Mouse (Mus musculus) midbrain, embryonic 10.5 days (tissue): ENCODE results near the gene Slc4a1ap. TPM values are rescaled to one million over a fixed set of nuclear protein-coding genes. Genes with fewer than 3 reads are reported as not detected.
"Not testable (repeated sequence)": the region's sequence is repeated elsewhere in the genome, so short reads cannot be mapped to it uniquely, and the experiment has no call there.

Source experiments
- DNase-seq: peaks from one replicate; pipeline ENCODE4 v3.0.0-alpha.2; 2017; ENCODE audit warnings: low spot score
- H3K27ac ChIP-seq: fragments of 300-500 bp; sonication (generic); replicated peaks from 2 replicates; pipeline ENCODE4 v1.5.1; 2016; ENCODE audit warnings: mild to moderate bottlenecking
- H3K27me3 ChIP-seq: fragments of 300-500 bp; sonication (generic); 2 replicates; pipeline ENCODE4 v1.6.1; 2016; ENCODE audit warnings: low read depth, mild to moderate bottlenecking; ENCODE audit not compliant: poor library complexity, severe bottlenecking
- H3K36me3 ChIP-seq: fragments of 300-500 bp; sonication (generic); 2 replicates; pipeline ENCODE4 v1.6.1; 2016; ENCODE audit warnings: mild to moderate bottlenecking, moderate library complexity
- H3K4me1 ChIP-seq: fragments of 300-500 bp; sonication (generic); 2 replicates; pipeline ENCODE4 v1.6.1; 2016
- H3K4me3 ChIP-seq: fragments of 300-500 bp; sonication (generic); 2 replicates; pipeline ENCODE4 v1.5.1; 2016; ENCODE audit warnings: mild to moderate bottlenecking, moderate library complexity
- H3K9me3 ChIP-seq: fragments of 300-500 bp; sonication (generic); replicated peaks from 2 replicates; pipeline ENCODE4 v1.6.1; 2016; ENCODE audit warnings: mild to moderate bottlenecking
- WGBS: fragments of 180-500 bp; shearing (Covaris S2); methylation state at CpG from one replicate; pipeline ENCODE4 v1.1.7; 2016; 5-methylcytosine and 5-hydroxymethylcytosine counted together
- polyA plus RNA-seq: library from polyadenylated mRNA; unstranded; fragments of >200 nt; fragmentation: Nextera tagmentation; extraction: Ambion mirVana; gene quantifications from 2 replicates; pipeline ENCODE4 v1.2.1, GENCODE M21; 2016

The Slc4a1ap gene
- polyA plus RNA-seq, 1 experiment from 2014 or later, result 32.4 TPM

GRCm38 (mm10) chr5:31576539-31576975, 49.8 kb downstream of the Slc4a1ap start:
- 88% methylated on average over 7 of the region's 7 CpGs for WGBS

GRCm38 (mm10) chr5:31581263-31581662, 54.5 kb downstream of the Slc4a1ap start:
- no peak for DNase-seq

More at GRCm38 (mm10) chr5:31576539-31576975, 49.8 kb downstream of the Slc4a1ap start:
- Histone ChIP-seq H3K36me3 (no peaks in the 10 kb centered on the region), H3K4me1 (peaks cover 2% of the 10 kb centered on the region; the same call in 1 of the 2 replicates), H3K27ac (no peak overlapping the region), H3K4me3 (no peak overlapping the region), H3K27me3 (no peaks in the 10 kb centered on the region), H3K9me3 (no peaks in the 10 kb centered on the region)
- DNase-seq, result no peak

GRCm38 (mm10) chr5:31581932-31582331, 55.1 kb downstream of the Slc4a1ap start:
- no peaks in the 10 kb centered on the region for H3K27me3 ChIP-seq
- no peak overlapping the region for H3K4me3 ChIP-seq
- 90% methylated on average over 3 of the region's 3 CpGs for WGBS
- no peak for DNase-seq
- peaks cover 6% of the 10 kb centered on the region for H3K4me1 ChIP-seq
- H3K36me3 ChIP-seq, result no peaks in the 10 kb centered on the region
- H3K9me3 ChIP-seq, result no peaks in the 10 kb centered on the region
- H3K27ac ChIP-seq, result no peak overlapping the region

More at GRCm38 (mm10) chr5:31581263-31581662, 54.5 kb downstream of the Slc4a1ap start:
- Histone ChIP-seq H3K27me3 (no peaks in the 10 kb centered on the region), H3K4me1 (no peaks in the 10 kb centered on the region), H3K4me3 (no peak overlapping the region), H3K27ac (no peak overlapping the region), H3K36me3 (no peaks in the 10 kb centered on the region), H3K9me3 (no peaks in the 10 kb centered on the region)
- whole genome bisulfite sequencing, result 86% methylated on average over 6 of the region's 6 CpGs

DNA sequence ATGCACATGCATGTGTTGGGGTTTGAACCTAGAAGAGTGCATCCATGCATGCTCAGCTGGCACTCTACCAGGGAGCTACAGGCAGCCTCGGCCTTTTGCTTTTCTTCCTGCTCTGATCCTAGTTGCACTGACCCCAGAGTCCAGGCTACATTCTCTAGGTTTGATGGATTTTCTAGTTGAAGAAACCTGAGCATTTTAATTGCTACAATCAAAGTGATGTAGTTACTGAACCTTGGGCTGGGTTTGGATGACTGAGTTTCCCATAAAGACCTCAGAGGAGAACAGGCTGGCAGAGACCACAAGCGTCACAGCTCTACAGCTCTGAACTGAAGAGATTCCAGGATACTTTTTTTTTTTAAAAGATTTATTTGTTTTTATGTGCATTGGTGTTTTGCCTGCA, 56.5 kb downstream of the Slc4a1ap start:
- Histone ChIP-seq H3K27ac (no peak overlapping the region), H3K4me3 (no peak overlapping the region), H3K4me1 (peaks cover 9% of the 10 kb centered on the region), H3K9me3 (no peaks in the 10 kb centered on the region), H3K36me3 (no peaks in the 10 kb centered on the region), H3K27me3 (no peaks in the 10 kb centered on the region)
- DNase-seq, result no peak
- WGBS, result 81% methylated on average over 2 of the region's 2 CpGs

- no peaks in the 10 kb centered on the region for H3K36me3 ChIP-seq
- no peaks in the 10 kb centered on the region for H3K27me3 ChIP-seq
- H3K4me1 ChIP-seq, result peaks cover 9% of the 10 kb centered on the region
- DNase-seq, result no peak
- no peak overlapping the region for H3K4me3 ChIP-seq
- 89% methylated on average over 4 of the region's 4 CpGs for WGBS
- no peak overlapping the region for H3K27ac ChIP-seq
- 0 out of 2 replicates have a peak, but pooled peaks cover 6% of the 10 kb centered on the region for H3K9me3 ChIP-seq
These were observed 58.7 kb downstream of the Slc4a1ap start for GRCm38 (mm10) chr5:31585526-31585925.

GRCm38 (mm10) chr5:31588016-31588415, 61.2 kb downstream of the Slc4a1ap start:
- no peaks in the 10 kb centered on the region for H3K36me3 ChIP-seq
- no peak overlapping the region for H3K27ac ChIP-seq
- H3K4me3 ChIP-seq, result no peak overlapping the region
- 66% methylated on average over 2 of the region's 2 CpGs for WGBS
- peaks cover 9% of the 10 kb centered on the region for H3K4me1 ChIP-seq
- no peaks in the 10 kb centered on the region for H3K27me3 ChIP-seq
- no peak for DNase-seq
- H3K9me3 ChIP-seq, result 0 out of 2 replicates have a peak, but pooled peaks cover 6% of the 10 kb centered on the region

DNA sequence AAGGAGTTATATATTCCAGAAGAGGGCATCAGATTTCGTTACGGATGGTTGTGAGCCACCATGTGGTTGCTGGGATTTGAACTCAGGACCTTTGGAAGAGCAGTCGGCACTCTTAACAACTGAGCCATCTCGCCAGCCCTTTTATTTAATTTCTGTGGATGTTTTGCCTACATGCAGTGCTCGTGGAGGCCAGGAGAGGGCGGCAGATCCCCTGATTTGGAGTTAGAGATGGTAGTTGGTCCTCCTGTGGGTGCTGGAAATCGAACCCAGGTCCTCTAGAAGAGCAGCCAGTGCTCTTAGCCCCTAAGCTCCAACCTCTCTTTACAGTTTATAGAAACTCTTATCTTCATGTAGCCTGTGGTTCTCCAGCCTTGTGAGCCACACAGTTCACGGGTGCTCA, 61.9 kb downstream of the Slc4a1ap start:
- not testable (repeated sequence) for H3K27ac ChIP-seq, H3K36me3 ChIP-seq, H3K4me3 ChIP-seq, DNase-seq, H3K27me3 ChIP-seq, H3K4me1 ChIP-seq, H3K9me3 ChIP-seq
- WGBS, result 85% methylated on average over 8 of the region's 8 CpGs

DNA sequence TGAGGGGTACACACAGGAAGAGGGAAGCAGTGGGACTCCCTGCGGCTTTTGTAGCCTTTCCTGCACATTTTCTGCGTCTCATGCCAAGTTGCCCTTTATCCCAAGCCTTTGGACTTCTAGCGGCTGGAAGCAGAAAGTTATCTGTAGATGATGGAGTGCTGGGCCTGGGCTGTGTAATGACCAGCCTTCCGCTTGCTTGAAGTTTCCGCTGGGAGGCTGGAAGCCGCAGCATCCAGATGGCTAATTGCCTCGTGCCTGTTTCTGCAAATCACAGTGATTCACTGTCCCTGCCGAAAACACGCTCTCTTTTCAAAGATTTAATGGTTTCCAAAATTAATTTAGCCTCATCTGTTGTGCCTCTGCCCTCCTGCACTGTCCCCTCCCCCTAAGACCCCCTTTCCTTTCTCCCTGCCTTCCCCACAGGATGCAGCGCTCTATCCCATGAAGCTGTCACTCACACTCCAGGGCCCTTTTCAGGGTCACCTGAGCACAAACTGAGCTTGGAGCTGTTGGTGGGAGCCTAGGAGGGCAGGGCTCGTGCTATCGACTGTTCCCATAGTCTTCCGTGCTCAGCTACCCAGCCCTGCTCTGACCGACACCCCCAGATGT, 63.0 kb downstream of the Slc4a1ap start:
- Histone ChIP-seq H3K4me3 (no peak overlapping the region), H3K9me3 (0 out of 2 replicates have a peak, but pooled peaks cover 6% of the 10 kb centered on the region), H3K27me3 (no peaks in the 10 kb centered on the region), H3K4me1 (peaks cover 9% of the 10 kb centered on the region), H3K36me3 (no peaks in the 10 kb centered on the region), H3K27ac (no peak overlapping the region)
- no peak for DNase-seq
- 86% methylated on average over 14 of the region's 14 CpGs for WGBS

GRCm38 (mm10) chr5:31591122-31591521, 64.3 kb downstream of the Slc4a1ap start:
- 0 out of 2 replicates have a peak, but pooled peaks cover 6% of the 10 kb centered on the region for H3K9me3 ChIP-seq
- 93% methylated on average over 7 of the region's 7 CpGs for WGBS
- H3K36me3 ChIP-seq, result no peaks in the 10 kb centered on the region
- peaks cover 5% of the 10 kb centered on the region for H3K27me3 ChIP-seq
- no peak for DNase-seq
- H3K4me1 ChIP-seq, result peaks cover 9% of the 10 kb centered on the region
- H3K4me3 ChIP-seq, result no peak overlapping the region
- H3K27ac ChIP-seq, result no peak overlapping the region

- Histone ChIP-seq H3K27ac (no peak overlapping the region), H3K9me3 (no peaks in the 10 kb centered on the region), H3K4me1 (peaks cover 11% of the 10 kb centered on the region), H3K27me3 (peaks cover 25% of the 10 kb centered on the region), H3K4me3 (no peak overlapping the region), H3K36me3 (no peaks in the 10 kb centered on the region)
- no peak for DNase-seq
- 56% methylated on average over 4 of the region's 4 CpGs for WGBS
These were observed 69.1 kb downstream of the Slc4a1ap start for GRCm38 (mm10) chr5:31595868-31596267.

DNA sequence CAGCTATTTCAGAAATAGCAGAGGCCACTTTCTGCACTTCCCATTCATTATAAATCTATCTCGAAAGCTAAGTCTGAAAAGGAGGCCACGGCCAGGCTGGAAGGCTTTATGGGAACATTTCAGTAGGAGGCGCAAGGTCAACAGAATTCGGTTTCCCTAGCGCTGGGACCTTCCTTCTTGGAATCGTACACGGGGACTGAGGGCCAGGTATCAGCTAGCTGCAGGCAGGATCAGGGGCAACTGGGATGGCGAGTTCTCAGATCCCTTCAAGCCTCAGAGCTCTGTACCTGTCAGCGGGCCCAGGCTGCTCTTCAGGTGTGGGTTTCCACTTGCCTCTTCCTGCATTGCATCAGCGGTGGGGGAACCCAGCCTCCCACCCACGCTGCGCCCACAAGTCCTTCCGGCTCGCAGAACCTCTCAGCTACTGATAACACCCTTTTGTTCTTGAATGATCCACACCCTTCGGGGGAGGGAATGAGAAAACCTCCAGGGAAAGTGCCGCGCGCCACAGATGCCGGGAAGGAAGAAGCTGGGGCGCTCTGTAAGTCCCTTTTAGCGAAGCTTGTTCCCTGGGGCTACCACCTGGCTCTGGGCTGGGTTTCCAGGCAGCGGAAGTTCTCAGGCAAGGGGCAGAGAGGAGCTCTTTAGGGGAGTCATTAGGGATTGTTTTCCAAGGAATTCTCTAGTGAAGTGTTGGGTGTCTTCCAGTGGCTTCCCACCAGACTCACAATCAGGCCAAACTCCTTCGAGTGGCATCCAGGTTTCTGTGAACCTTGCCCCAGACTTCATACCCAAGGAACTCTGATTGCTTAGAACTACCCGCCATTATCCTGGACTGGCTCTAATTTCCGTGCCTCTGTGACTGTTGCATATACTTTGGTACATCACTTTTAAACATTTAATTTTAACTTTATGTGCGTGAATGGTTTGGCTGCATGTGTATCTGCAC, 70.0 kb downstream of the Slc4a1ap start, which contains the start of gene Mrpl33:
TSS of gene Mrpl33 (plus strand) at position 455 of the 949 bp plus-strand sequence.
- 9% methylated on average over 26 of the region's 26 CpGs for WGBS
- DNase-seq, result peak; percentile 44
- Histone ChIP-seq H3K36me3 (no peaks in the 10 kb centered on the region), H3K9me3 (no peaks in the 10 kb centered on the region), H3K27ac (peak within 1 kb of the TSS; percentile 55), H3K4me1 (peaks cover 11% of the 10 kb centered on the region), H3K4me3 (peak within 1 kb of the TSS; percentile 52), H3K27me3 (peaks cover 25% of the 10 kb centered on the region)

DNA sequence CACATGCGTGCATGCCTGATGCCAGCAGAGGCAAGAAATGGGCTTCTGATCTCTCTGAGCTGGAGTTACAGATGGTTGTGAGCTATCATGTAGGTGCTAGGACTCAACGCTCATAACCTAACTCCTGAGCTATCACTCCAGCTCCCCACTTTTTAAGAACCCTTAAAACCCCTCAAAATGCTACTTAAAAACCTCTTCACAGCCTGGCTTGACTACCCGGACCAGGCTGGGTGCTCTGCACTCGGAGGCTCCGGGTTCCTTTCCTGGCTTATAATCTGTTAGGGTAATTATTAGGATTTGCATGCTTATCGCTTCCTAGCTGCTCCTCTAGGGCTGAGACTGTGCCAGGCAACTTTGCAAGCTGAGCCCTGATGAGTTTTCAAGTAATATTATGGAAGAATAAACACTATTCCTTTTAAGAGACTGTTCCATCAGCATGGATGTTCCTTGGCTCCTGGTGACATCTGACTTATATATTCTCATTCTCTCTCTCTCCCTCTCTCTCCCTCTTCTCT, 70.7 kb downstream of the Slc4a1ap start:
- peaks cover 25% of the 10 kb centered on the region for H3K27me3 ChIP-seq
- H3K27ac ChIP-seq, result no peak overlapping the region
- no peaks in the 10 kb centered on the region for H3K36me3 ChIP-seq
- no peak overlapping the region for H3K4me3 ChIP-seq
- WGBS, result 74% methylated on average over 6 of the region's 6 CpGs
- H3K9me3 ChIP-seq, result no peaks in the 10 kb centered on the region
- DNase-seq, result no peak
- H3K4me1 ChIP-seq, result peaks cover 11% of the 10 kb centered on the region
